Mouse (Mus musculus) CH12.LX (cell line): ENCODE data around the gene Borcs6. TPM values are rescaled to one million over a fixed set of nuclear protein-coding genes. Genes with fewer than 3 reads are reported as not detected.

ENCODE experiments used
- DNase-seq: peaks from one replicate; pipeline ENCODE4 v3.0.0-alpha.2; 2013; ENCODE audit errors: extremely low read depth
- H3K27ac ChIP-seq: 2 replicates; pipeline ENCODE4 v1.5.1; 2012; ENCODE audit warnings: low read depth, mild to moderate bottlenecking, control low read depth, moderate library complexity; ENCODE audit not compliant: insufficient read depth
- H3K27me3 ChIP-seq: replicated peaks from 2 replicates; pipeline ENCODE3; 2012; ENCODE audit warnings: inconsistent platforms
- H3K36me3 ChIP-seq, 2 experiments: replicated peaks in 1 of 2; 2 replicates each; pipeline versions ENCODE3 to v1.6.1; 2012; ENCODE audit warnings: inconsistent platforms in 1 of 2, low read length in 1 of 2, mild to moderate bottlenecking in 1 of 2, mixed read lengths in 1 of 2, moderate library complexity in 1 of 2; ENCODE audit not compliant: control insufficient read depth in 1 of 2, insufficient read depth in 1 of 2
- H3K4me1 ChIP-seq, 2 experiments: 2 replicates each; pipeline ENCODE4 v1.6.1; 2012; ENCODE audit warnings: inconsistent platforms in 1 of 2, moderate library complexity in 1 of 2; ENCODE audit not compliant: insufficient read depth in 2 of 2, control insufficient read depth in 1 of 2
- H3K4me2 ChIP-seq: 2 replicates; pipeline ENCODE4 v1.6.1; 2012; ENCODE audit warnings: low read depth, mild to moderate bottlenecking, control low read depth; ENCODE audit not compliant: poor library complexity, insufficient read depth, severe bottlenecking
- H3K4me3 ChIP-seq, 3 experiments: fragments of 150-350 bp in 1 of 3; sonication (generic) in 1 of 3; replicated peaks in 1 of 3; 2 replicates each; pipeline versions ENCODE3 to v1.5.1; 2011 to 2012; ENCODE audit warnings: low read depth in 2 of 3, low read length in 2 of 3, mild to moderate bottlenecking in 2 of 3, moderate library complexity in 2 of 3, control low read depth in 1 of 3, improper control_type of control experiment in 1 of 3, inconsistent platforms in 1 of 3, mixed read lengths in 1 of 3; ENCODE audit not compliant: poor library complexity in 1 of 3
- H3K79me2 ChIP-seq: replicated peaks from 2 replicates; pipeline ENCODE4 v1.6.1; 2012; ENCODE audit warnings: mild to moderate bottlenecking, moderate library complexity; ENCODE audit not compliant: control insufficient read depth, poor library complexity, insufficient read depth, severe bottlenecking; ENCODE audit errors: extremely low read depth
- H3K9ac ChIP-seq: 2 replicates; pipeline ENCODE4 v1.6.1; 2012; ENCODE audit warnings: low read depth, mild to moderate bottlenecking, control low read depth, moderate library complexity; ENCODE audit not compliant: insufficient read depth
- H3K9me3 ChIP-seq: replicated peaks from 2 replicates; pipeline ENCODE3; 2012; ENCODE audit warnings: low read length, inconsistent platforms, mixed read lengths
- BHLHE40 ChIP-seq: IDR thresholded peaks from 2 replicates; pipeline ENCODE4 v1.6.1; 2011; ENCODE audit warnings: mild to moderate bottlenecking, low read depth, low read length, improper control_type of control experiment
- CHD2 ChIP-seq: IDR thresholded peaks from 2 replicates; pipeline ENCODE4 v1.6.1; 2011; ENCODE audit warnings: low read length, improper control_type of control experiment
- CTCF ChIP-seq, 2 experiments: IDR thresholded peaks in 1 of 2; conservative IDR thresholded peaks in 1 of 2; 2 replicates each; pipeline ENCODE4 v1.5.1; 2011 to 2012; ENCODE audit warnings: low read depth in 2 of 2, low read length in 2 of 2, improper control_type of control experiment in 1 of 2, inconsistent platforms in 1 of 2, mild to moderate bottlenecking in 1 of 2, moderate library complexity in 1 of 2
- ELF1 ChIP-seq: IDR thresholded peaks from 2 replicates; pipeline ENCODE4 v1.6.1; 2014; ENCODE audit warnings: low read depth, mild to moderate bottlenecking, inconsistent platforms, low read length, improper control_type of control experiment
- EP300 ChIP-seq: IDR thresholded peaks from 2 replicates; pipeline ENCODE4 v1.6.1; 2011; ENCODE audit warnings: low read length, improper control_type of control experiment
- ETS1 ChIP-seq: conservative IDR thresholded peaks from 2 replicates; pipeline ENCODE4 v1.6.1; 2012; ENCODE audit warnings: low read depth, mild to moderate bottlenecking, inconsistent platforms, low read length, improper control_type of control experiment, moderate library complexity
- GABPA ChIP-seq: IDR thresholded peaks from 2 replicates; pipeline ENCODE4 v1.6.1; 2012; ENCODE audit warnings: low read depth, low read length, improper control_type of control experiment, inconsistent platforms; ENCODE audit not compliant: insufficient replicate concordance
- HCFC1 ChIP-seq: IDR thresholded peaks from 2 replicates; pipeline ENCODE4 v1.6.1; 2012; ENCODE audit warnings: low read depth, mild to moderate bottlenecking, inconsistent platforms, low read length, improper control_type of control experiment
- IRF4 ChIP-seq: IDR thresholded peaks from 2 replicates; pipeline ENCODE4 v1.6.1; 2014; ENCODE audit warnings: low read depth, mild to moderate bottlenecking, inconsistent platforms, low read length, improper control_type of control experiment
- JUN ChIP-seq: IDR thresholded peaks from 2 replicates; pipeline ENCODE4 v1.6.1; 2011; ENCODE audit warnings: low read depth, mild to moderate bottlenecking, low read length, improper control_type of control experiment, moderate library complexity; ENCODE audit not compliant: insufficient read depth
- MAFK ChIP-seq: IDR thresholded peaks from 2 replicates; pipeline ENCODE4 v1.6.1; 2011; ENCODE audit warnings: low read length, improper control_type of control experiment; ENCODE audit not compliant: insufficient replicate concordance
- MAX ChIP-seq: IDR thresholded peaks from 2 replicates; pipeline ENCODE4 v1.6.1; 2011; ENCODE audit warnings: low read length, improper control_type of control experiment
- MAZ ChIP-seq: IDR thresholded peaks from 2 replicates; pipeline ENCODE4 v1.6.1; 2012; ENCODE audit warnings: low read depth, mild to moderate bottlenecking, inconsistent platforms, low read length, improper control_type of control experiment, moderate library complexity
- MEF2A ChIP-seq: IDR thresholded peaks from 2 replicates; pipeline ENCODE4 v1.6.1; 2014; ENCODE audit warnings: low read depth, mild to moderate bottlenecking, inconsistent platforms, low read length, improper control_type of control experiment, borderline replicate concordance
- MXI1 ChIP-seq: IDR thresholded peaks from 2 replicates; pipeline ENCODE4 v1.6.1; 2011; ENCODE audit warnings: mild to moderate bottlenecking, low read depth, low read length, improper control_type of control experiment
- MYC ChIP-seq: IDR thresholded peaks from 2 replicates; pipeline ENCODE4 v1.6.1; 2011; ENCODE audit warnings: low read depth, mild to moderate bottlenecking, improper control_type of control experiment, low read length
- NELFE ChIP-seq: IDR thresholded peaks from 2 replicates; pipeline ENCODE4 v1.6.1; 2011; ENCODE audit warnings: low read depth, low read length, improper control_type of control experiment
- NRF1 ChIP-seq: IDR thresholded peaks from 2 replicates; pipeline ENCODE4 v1.6.1; 2014; ENCODE audit warnings: low read depth, mild to moderate bottlenecking, inconsistent platforms, low read length, improper control_type of control experiment, moderate library complexity
- PAX5 ChIP-seq: IDR thresholded peaks from 2 replicates; pipeline ENCODE4 v1.6.1; 2012; ENCODE audit warnings: low read length, inconsistent platforms, mixed read lengths
- POLR2A ChIP-seq: IDR thresholded peaks from 2 replicates; pipeline ENCODE4 v1.6.1; 2011; ENCODE audit warnings: low read depth, mild to moderate bottlenecking, improper control_type of control experiment, low read length
- POLR2AphosphoS2 ChIP-seq: IDR thresholded peaks from 2 replicates; pipeline ENCODE4 v1.6.1; 2011; ENCODE audit warnings: low read depth, low read length, improper control_type of control experiment
- RAD21 ChIP-seq: IDR thresholded peaks from 2 replicates; pipeline ENCODE4 v1.6.1; 2011; ENCODE audit warnings: low read depth, mild to moderate bottlenecking, low read length, improper control_type of control experiment, moderate library complexity
- RCOR1 ChIP-seq: conservative IDR thresholded peaks from 2 replicates; pipeline ENCODE4 v1.6.1; 2012; ENCODE audit warnings: low read depth, mild to moderate bottlenecking, inconsistent platforms, low read length, improper control_type of control experiment
- SIN3A ChIP-seq: IDR thresholded peaks from 2 replicates; pipeline ENCODE4 v1.6.1; 2012; ENCODE audit warnings: low read length, improper control_type of control experiment, inconsistent platforms
- TBP ChIP-seq: conservative IDR thresholded peaks from 2 replicates; pipeline ENCODE4 v1.6.1; 2011; ENCODE audit warnings: low read depth, low read length, improper control_type of control experiment
- TCF12 ChIP-seq: IDR thresholded peaks from 2 replicates; pipeline ENCODE4 v1.6.1; 2014; ENCODE audit warnings: low read depth, mild to moderate bottlenecking, inconsistent platforms, low read length, improper control_type of control experiment
- UBTF ChIP-seq: IDR thresholded peaks from 2 replicates; pipeline ENCODE4 v1.6.1; 2012; ENCODE audit warnings: low read depth, mild to moderate bottlenecking, inconsistent platforms, low read length, improper control_type of control experiment, moderate library complexity
- USF1 ChIP-seq: IDR thresholded peaks from 2 replicates; pipeline ENCODE4 v1.6.1; 2014; ENCODE audit warnings: low read depth, mild to moderate bottlenecking, inconsistent platforms, low read length, improper control_type of control experiment
- USF2 ChIP-seq: conservative IDR thresholded peaks from 2 replicates; pipeline ENCODE4 v1.6.1; 2011; ENCODE audit warnings: low read depth, low read length, improper control_type of control experiment
- ZC3H11A ChIP-seq: IDR thresholded peaks from 2 replicates; pipeline ENCODE4 v1.6.1; 2012; ENCODE audit warnings: low read depth, mild to moderate bottlenecking, inconsistent platforms, low read length, improper control_type of control experiment
- ZKSCAN1 ChIP-seq: IDR thresholded peaks from 2 replicates; pipeline ENCODE4 v1.6.1; 2012; ENCODE audit warnings: low read depth, inconsistent platforms, low read length, improper control_type of control experiment, borderline replicate concordance
- ZMIZ1 ChIP-seq: IDR thresholded peaks from 2 replicates; pipeline ENCODE4 v1.6.1; 2012; ENCODE audit warnings: low read depth, mild to moderate bottlenecking, inconsistent platforms, low read length, improper control_type of control experiment
- ZNF384 ChIP-seq: IDR thresholded peaks from 2 replicates; pipeline ENCODE4 v1.6.1; 2012; ENCODE audit warnings: low read depth, low read length, improper control_type of control experiment, inconsistent platforms
- dilution Hi-C: fragments of 300-500 bp; cut with MboI; formaldehyde crosslinking; loops from 2 replicates; pipeline ENCODE4 v1.14.3; 2020; ENCODE audit warnings: low sequenced_read_pairs; ENCODE audit not compliant: extremely low pct_unique_long_range_greater_than_20kb, extremely low pct_ligation_motif_present
- in situ Hi-C: fragments of 300-500 bp; cut with MboI; formaldehyde crosslinking; loops from 3 replicates; pipeline ENCODE4 v1.14.3; 2019; ENCODE audit warnings: low sequenced_read_pairs, low pct_ligation_motif_present, low pct_unique_long_range_greater_than_20kb, mixed read lengths
- polyA plus RNA-seq: library from polyadenylated mRNA; unstranded; fragments of >175 nt; gene quantifications from 2 replicates; pipeline ENCODE4 v1.2.1, GENCODE M21; 2012; ENCODE audit warnings: low read depth; ENCODE audit not compliant: insufficient read length
- total RNA-seq, 2 experiments: library from RNA; depleted of rRNA; stranded (reverse); fragments of 300-350 nt in 1 of 2; fragments of >200 nt in 1 of 2; gene quantifications; 2 replicates each; pipeline ENCODE4 v1.2.3; 2012 to 2014

Borcs6 gene
- total and polyA plus RNA-seq, 3 experiments = 5.4 to 11.1 (median 7.3) TPM

DNA sequence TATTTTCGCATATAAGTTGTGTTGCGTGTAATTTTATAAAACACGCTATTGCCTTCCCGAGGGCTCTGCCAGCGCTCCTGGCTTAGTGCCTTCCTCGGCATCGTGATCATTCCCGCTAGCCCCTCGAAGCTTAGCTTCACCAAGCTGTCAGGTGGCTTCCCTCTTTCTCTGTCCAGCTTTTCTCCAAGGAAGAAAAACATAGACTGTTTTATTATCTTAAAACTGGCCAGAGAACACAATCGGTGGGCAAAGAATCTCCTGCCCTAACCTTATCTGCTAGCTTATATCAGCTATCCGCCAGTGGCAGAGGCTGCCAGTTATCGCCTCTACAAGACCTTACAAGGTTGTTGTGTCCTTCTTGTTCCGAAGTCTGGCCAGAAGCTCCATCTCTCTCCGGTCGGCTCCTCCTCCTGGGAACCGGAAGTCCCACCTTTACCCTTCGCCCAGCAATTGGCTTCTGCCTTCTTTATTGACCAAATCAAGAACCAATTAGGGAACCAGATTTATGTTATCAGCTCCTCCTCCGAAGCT lies 47.4 kb upstream of the Borcs6 start (continued):
- TF ChIP-seq MAZ (no peak), NELFE (peak; percentile 89), ELF1 (peak; percentile 83), MEF2A (no peak), JUN (no peak), BHLHE40 (no peak), CHD2 (peak; percentile 77), ETS1 (no peak), IRF4 (no peak), USF2 (no peak), MYC (0 out of 2 replicates have a peak, but pooled peaks have one; percentile 7), PAX5 (no peak), NRF1 (no peak), POLR2AphosphoS2 (peak; percentile 86; the same call in 1 of the 2 replicates), ZC3H11A (no peak), ZNF384 (no peak), MAFK (no peak), ZMIZ1 (no peak; the same call in 1 of the 2 replicates), SIN3A (peak; percentile 88), CTCF (conservative IDR thresholded peaks at IDR 0.05 in 1 of 2, IDR thresholded peaks at IDR 0.05 in 1 of 2; ENCODE audit: low read depth in 2 of 2, low read length in 2 of 2) (no peak)

DNA sequence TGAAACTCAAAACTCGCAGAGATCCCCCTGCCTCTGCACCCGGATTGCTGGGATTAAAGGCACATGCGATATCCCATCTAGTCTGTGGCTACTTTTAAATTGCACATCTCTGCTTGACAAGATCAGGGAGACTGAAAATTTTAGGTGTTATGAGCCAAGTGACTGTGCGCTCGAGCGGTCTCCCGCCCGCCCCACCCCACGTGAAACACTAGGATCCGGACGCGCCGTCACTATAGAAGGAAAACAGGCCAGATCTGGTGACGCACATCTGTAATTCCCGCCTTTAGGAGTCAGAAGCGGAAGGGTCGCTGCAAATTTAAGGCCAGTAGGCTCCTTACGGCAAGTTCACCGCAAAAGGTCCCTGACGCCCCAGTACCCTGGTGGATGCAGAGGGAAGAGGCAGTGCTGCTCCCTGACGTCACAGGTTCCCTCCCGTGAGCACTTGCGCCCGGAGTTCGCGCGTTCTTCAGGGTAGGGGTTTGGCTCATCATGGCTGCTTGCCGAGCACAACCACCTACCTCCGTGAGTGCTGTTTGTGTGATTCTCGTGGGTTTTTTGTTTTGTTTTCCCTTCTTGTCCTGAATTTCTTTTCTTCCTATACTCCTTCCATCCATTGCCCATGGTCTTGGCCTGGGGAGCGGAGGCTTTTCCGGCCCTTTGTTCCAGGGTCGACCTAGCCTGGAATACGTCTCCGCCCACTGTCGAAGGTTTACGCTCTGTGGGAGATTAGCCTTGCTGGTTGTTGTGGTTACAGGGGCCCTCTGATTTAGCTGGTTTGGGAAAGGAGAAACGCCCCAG lies 43.7 kb upstream of the Borcs6 start, which contains the start of gene Ctc1:
Ctc1 (plus strand) TSS at position 268 of the 798 bp plus-strand sequence.
- Histone ChIP-seq H3K79me2 (peaks cover 18% of the 10 kb centered on the region), H3K9me3 (no peaks in the 10 kb centered on the region), H3K27ac (peak within 1 kb of the TSS; percentile 49), H3K36me3 (peaks cover under 1 to 11% of the 10 kb centered on the region in 2 experiments), H3K27me3 (no peaks in the 10 kb centered on the region), H3K4me2 (peak within 1 kb of the TSS; percentile 75), H3K4me3 (peak within 1 kb of the TSS; percentile 66 to 80 (median 70)), H3K4me1 (peaks cover 5 to 30% of the 10 kb centered on the region in 2 experiments; a peak in 3 of 4 replicates), H3K9ac (peak within 1 kb of the TSS; percentile 97)
- in situ Hi-C loops (no loop called here), dilution Hi-C loops (no loop called here)
- peak; percentile 98 for DNase-seq
- TF ChIP-seq UBTF (no peak), HCFC1 (peak; percentile 82), MAFK (0 out of 2 replicates have a peak, but pooled peaks have one; percentile 50), ZNF384 (0 out of 2 replicates have a peak, but pooled peaks have one; percentile 5), BHLHE40 (peak; percentile 64), USF1 (no peak), NRF1 (peak; percentile 64), RAD21 (no peak), NELFE (peak; percentile 99), GABPA (no peak; the same call in 1 of the 2 replicates), POLR2A (peak; percentile 99), ZKSCAN1 (no peak), TBP (peak; percentile 92), PAX5 (no peak), JUN (0 out of 2 replicates have a peak, but pooled peaks have one; percentile 10), MXI1 (peak; percentile 83), EP300 (no peak; the same call in 1 of the 2 replicates), MYC (peak; percentile 72), POLR2AphosphoS2 (peak; percentile 88; the same call in 1 of the 2 replicates), RCOR1 (no peak), TCF12 (peak; percentile 95), CTCF (conservative IDR thresholded peaks at IDR 0.05 in 1 of 2, IDR thresholded peaks at IDR 0.05 in 1 of 2; ENCODE audit: low read depth in 2 of 2, low read length in 2 of 2) (peak in 1 of 2 experiments; percentile 51; a peak in 2 of 4 replicates), MAX (peak; percentile 69), ZC3H11A (no peak), CHD2 (peak; percentile 61; the same call in 1 of the 2 replicates)
